Mouse (Mus musculus) gastrocnemius, postnatal 25 days (tissue): ENCODE data around the gene Tldc2. TPM values are rescaled to one million over a fixed set of nuclear protein-coding genes. Genes with fewer than 3 reads are reported as not detected.

Source experiments
- DNase-seq: peaks from one replicate; pipeline ENCODE4 v3.0.0; 2022
- total RNA-seq, 2 experiments: library from RNA; stranded (reverse); gene quantifications; 1 replicate in 1 of 2; 2 replicates in 1 of 2; pipeline ENCODE4 v1.2.3; 2021

Tldc2 gene
- total RNA-seq, 2 experiments from 2014 or later = not detected

GRCm38 (mm10) chr2:157060557-157061305 is 26.1 kb upstream of the Tldc2 start:
- no peak for DNase-seq

DNA sequence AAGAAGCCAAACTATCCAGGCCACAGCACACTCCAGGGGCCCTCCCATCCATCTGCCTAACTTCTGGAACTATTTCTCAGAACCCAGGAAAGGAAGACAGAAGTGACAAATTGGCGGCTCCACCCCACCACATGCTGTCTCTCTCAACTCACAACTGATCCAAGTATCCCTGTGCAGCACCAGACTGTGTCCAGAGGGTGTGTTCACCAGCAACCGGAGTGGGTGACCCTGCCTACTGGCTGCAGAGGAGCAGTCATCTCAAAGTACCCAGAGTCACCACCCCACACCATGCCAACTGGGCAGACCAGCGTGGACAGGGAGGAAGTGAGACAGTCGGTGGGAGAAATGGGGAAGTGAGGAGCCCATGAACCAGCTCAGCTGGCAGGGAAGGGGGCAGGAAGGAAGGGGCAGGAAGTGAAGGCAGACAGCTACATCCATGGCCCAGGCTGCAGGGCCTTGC is 23.6 kb upstream of the Tldc2 start:
- DNase-seq = peak; percentile 55

DNA sequence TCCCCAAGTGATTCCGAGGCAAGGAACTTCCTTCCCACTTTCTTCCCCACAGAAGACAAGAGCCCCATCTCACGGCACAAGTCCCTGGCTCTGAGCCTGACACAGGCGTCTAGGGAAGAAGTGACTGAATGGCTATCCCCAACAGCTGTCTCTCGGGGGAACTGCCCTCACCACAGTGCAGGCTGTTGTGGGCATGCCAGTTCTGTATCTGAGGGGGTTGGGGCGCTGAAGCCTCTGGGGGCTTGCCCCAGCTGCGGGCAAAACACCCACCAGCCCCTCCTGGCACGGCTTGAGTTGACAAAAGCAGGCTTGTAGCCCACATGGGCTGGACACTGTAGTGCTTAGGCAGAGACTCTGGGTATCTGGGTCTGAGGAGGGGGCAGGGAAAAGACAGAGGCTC is 22.7 kb upstream of the Tldc2 start:
- DNase-seq = no peak

- DNase-seq = peak; percentile 49
Observed at GRCm38 (mm10) chr2:157064978-157065878, 21.6 kb upstream of the Tldc2 start.

- no peak for DNase-seq
Observed at GRCm38 (mm10) chr2:157065879-157066226, 21.0 kb upstream of the Tldc2 start.

GRCm38 (mm10) chr2:157066731-157067430 is 20.0 kb upstream of the Tldc2 start:
- no peak for DNase-seq

- no peak for DNase-seq
Observed at GRCm38 (mm10) chr2:157068701-157069354, 18.0 kb upstream of the Tldc2 start.

DNA sequence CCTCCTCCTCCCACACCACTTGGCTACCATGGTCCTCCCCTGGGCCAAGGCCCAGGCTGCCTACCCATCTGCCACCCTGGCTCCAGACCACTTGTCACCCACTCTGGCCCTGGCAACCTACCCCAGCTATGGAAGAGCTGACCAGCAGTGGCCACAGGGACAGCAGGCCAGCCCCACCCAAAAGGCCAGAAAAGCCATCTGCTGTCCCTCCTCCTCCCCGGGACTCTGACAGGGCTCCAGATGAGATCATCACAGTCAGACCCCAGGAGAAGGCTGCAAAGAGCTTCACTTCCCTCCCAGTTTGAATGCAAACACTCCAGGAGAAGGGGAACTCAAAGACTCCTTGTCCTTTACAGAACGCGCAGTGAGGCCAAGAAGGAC is 17.5 kb upstream of the Tldc2 start:
- DNase-seq = peak; percentile 52

GRCm38 (mm10) chr2:157069755-157070315 is 17.0 kb upstream of the Tldc2 start:
- DNase-seq = no peak

DNA sequence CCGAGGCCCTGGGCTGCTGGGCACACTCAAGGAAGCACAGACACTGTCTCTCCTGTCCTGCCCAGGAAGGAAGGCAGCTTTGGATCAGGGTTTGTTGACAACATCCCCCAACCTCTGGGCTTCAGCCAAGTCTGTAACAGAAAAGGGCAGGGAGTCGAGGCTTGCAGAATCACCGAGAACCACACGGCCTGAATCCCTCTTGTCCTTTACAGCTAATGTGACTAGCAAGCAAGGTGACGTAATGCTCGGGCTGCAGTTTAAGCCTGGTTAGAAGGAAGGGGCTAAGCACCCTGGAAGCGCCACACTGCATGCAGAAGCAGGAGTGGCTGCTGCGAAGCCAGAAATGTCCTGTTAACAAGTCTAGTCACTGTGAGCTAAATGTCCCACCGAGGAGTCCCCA is 16.5 kb upstream of the Tldc2 start:
- peak; percentile 38 for DNase-seq

GRCm38 (mm10) chr2:157071556-157071955 is 15.3 kb upstream of the Tldc2 start:
- peak; percentile 71 for DNase-seq

GRCm38 (mm10) chr2:157072316-157072990 is 14.4 kb upstream of the Tldc2 start:
- no peak for DNase-seq

- no peak for DNase-seq
Observed at GRCm38 (mm10) chr2:157073378-157074052, 13.3 kb upstream of the Tldc2 start.

GRCm38 (mm10) chr2:157074186-157074724 is 12.6 kb upstream of the Tldc2 start:
- DNase-seq = peak; percentile 33

GRCm38 (mm10) chr2:157074772-157075171 is 12.1 kb upstream of the Tldc2 start:
- DNase-seq = no peak

DNA sequence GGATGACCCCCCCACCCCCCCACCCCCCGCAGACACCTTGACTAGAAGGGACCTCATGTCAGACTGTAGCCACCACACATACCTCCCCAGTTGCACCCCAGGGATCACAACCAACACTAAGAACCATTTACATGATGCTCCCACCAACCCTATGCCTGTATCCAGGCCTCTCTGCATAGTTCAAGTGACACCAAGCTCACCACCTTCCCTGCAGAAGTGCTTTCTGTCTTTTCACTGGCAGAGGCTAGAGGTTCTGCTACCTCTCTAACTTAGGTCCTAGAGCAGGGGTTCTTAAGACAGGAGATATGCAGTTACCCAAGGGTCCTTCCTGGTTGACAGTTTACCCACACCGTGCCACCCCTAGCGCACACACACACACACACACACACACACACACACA is 11.6 kb upstream of the Tldc2 start:
- no peak for DNase-seq

DNA sequence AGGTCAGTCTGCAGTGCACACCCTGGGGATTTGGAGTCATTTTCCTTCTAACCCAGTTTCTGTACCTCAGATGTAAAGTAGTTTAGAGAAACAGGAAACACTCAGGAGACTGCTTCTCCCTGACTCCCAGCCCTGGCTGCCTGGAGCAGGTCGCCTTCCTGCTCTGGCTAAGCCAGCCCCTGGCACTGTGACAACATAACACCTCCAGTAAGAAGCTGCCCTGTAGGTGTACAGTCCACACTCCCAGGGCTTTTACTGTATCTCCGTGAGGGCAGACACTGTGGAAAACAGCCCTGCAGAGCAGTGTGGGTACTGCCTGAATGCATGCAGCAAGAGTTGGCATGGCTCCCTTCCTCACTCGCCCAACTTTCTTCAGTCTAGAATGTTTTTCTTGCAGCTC is 11.2 kb upstream of the Tldc2 start:
- no peak for DNase-seq

- no peak for DNase-seq
Observed at GRCm38 (mm10) chr2:157076585-157076984, 10.3 kb upstream of the Tldc2 start.

DNA sequence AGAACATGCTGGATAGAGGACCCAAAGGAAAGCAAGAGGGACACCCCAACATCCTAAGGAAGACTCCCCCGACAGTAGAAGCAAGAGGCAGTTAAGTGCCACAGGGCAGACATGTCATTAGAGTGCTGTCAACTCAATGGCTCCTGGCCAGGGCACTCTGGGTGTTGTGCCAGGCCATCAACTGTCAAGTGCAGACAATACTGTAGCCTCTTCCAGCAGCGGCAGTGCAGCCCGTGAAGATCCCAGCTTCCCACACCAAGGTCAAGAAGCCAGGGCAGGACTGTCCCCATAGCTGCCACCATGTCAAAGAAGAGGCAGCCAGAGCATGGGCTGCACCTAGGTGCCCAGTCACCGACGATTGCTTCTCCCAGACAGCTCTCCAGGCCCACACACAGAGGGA is 9.7 kb upstream of the Tldc2 start:
- peak; percentile 36 for DNase-seq

DNA sequence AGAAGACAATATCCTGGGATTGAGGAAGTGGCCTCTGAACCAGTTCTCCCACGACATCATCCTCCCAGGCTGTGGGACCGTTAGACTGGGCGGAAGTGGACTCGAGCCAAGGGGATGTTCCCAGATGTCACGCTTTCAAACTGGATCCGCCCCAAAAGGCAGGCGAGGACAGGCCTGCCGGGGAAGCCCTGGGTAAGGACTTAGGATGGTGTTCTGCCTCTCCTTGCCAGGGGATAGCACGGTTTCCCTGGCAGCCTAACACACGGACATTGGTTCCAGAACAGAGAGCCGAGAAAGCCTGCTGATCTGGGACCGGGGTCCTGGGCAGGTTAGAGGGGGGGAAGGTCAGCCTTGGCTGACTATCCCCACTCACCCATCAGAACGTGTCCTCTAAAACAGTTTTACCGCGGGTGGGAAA is 9.2 kb upstream of the Tldc2 start:
- DNase-seq = peak; percentile 87
